Mouse (Mus musculus) neural tube, embryonic 14.5 days (tissue): ENCODE results near the gene Ttc7. TPM values are rescaled to one million over a fixed set of nuclear protein-coding genes. Genes with fewer than 3 reads are reported as not detected.
"Not testable (repeated sequence)": the region's sequence is repeated elsewhere in the genome, so short reads cannot be mapped to it uniquely, and the experiment has no call there.

ENCODE experiments used
- ATAC-seq: fragments of 200-750 bp; cut with Nextera tagmentation; 2 replicates; pipeline ENCODE4 v1.8.0; 2017; ENCODE audit warnings: low read depth, mild to moderate bottlenecking, moderate TSS enrichment, moderate library complexity
- H3K27ac ChIP-seq: fragments of 300-500 bp; sonication (generic); 2 replicates; pipeline ENCODE4 v1.5.1; 2014; ENCODE audit warnings: low read depth, mild to moderate bottlenecking, control low read depth, low read length, moderate library complexity, mixed read lengths
- H3K27me3 ChIP-seq: fragments of 300-500 bp; sonication (generic); 2 replicates; pipeline ENCODE4 v1.6.1; 2014; ENCODE audit warnings: low read length; ENCODE audit not compliant: control insufficient read depth, insufficient read depth
- H3K36me3 ChIP-seq: fragments of 300-500 bp; sonication (generic); 2 replicates; pipeline ENCODE4 v1.6.1; 2014; ENCODE audit warnings: low read length, mixed read lengths; ENCODE audit not compliant: control insufficient read depth, insufficient read depth
- H3K4me1 ChIP-seq: fragments of 300-500 bp; sonication (generic); 2 replicates; pipeline ENCODE4 v1.6.1; 2014; ENCODE audit warnings: low read length; ENCODE audit not compliant: control insufficient read depth, insufficient read depth
- H3K4me2 ChIP-seq: fragments of 300-500 bp; sonication (generic); 2 replicates; pipeline ENCODE4 v1.6.1; 2014; ENCODE audit warnings: mild to moderate bottlenecking, low read depth, low read length, control low read depth
- H3K4me3 ChIP-seq: fragments of 300-500 bp; sonication (generic); 2 replicates; pipeline ENCODE4 v1.5.1; 2014; ENCODE audit warnings: low read depth, low read length, control low read depth, mixed read lengths
- H3K9ac ChIP-seq: fragments of 300-500 bp; sonication (generic); replicated peaks from 2 replicates; pipeline ENCODE4 v1.6.1; 2014; ENCODE audit warnings: low read depth, mild to moderate bottlenecking, control low read depth, low read length, mixed read lengths
- H3K9me3 ChIP-seq: fragments of 300-500 bp; sonication (generic); 2 replicates; pipeline ENCODE4 v1.6.1; 2016; ENCODE audit warnings: low read length; ENCODE audit not compliant: control insufficient read depth
- WGBS: fragments of 180-500 bp; shearing (Covaris S2); extraction: QIAGEN DNeasy Blood & Tissue Kit; methylation state at CpG from one replicate; pipeline ENCODE4 v1.1.7; 2014; 5-methylcytosine and 5-hydroxymethylcytosine counted together
- polyA plus RNA-seq: library from polyadenylated mRNA; unstranded; fragments of >200 nt; fragmentation: Nextera tagmentation; extraction: Ambion mirVana; gene quantifications from 2 replicates; pipeline ENCODE4 v1.2.1, GENCODE M21; 2014

The Ttc7 gene
- polyA plus RNA-seq, 1 experiment from 2014 or later = 7.2 TPM

DNA sequence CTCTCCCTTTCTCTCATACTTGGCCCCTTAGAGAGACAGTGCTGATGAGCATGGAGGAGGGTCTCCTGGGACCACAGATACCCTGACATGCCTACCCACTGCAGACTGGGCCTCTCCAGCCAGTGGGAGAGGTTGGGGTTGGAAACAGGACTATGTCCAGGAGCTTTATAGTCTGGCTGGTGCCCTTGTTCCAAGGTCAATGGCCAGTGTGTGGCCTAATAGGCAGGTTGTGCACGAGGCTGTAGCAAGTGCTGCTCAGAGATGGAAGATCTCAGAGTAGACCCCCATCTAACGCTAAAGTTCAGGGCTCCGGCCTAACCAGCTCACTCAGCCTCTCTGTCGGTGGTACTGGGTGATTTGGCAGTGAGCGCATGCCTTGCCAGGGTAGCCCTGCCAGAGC is 9.1 kb downstream of the Ttc7 start:
- no peak for ATAC-seq
- Histone ChIP-seq H3K27ac (no peak overlapping the region), H3K4me1 (no peaks in the 10 kb centered on the region), H3K9ac (no peak overlapping the region), H3K36me3 (no peaks in the 10 kb centered on the region), H3K4me3 (no peak overlapping the region), H3K4me2 (no peak overlapping the region), H3K9me3 (no peaks in the 10 kb centered on the region), H3K27me3 (no peaks in the 10 kb centered on the region)
- 89% methylated on average over 5 of the region's 5 CpGs for WGBS

DNA sequence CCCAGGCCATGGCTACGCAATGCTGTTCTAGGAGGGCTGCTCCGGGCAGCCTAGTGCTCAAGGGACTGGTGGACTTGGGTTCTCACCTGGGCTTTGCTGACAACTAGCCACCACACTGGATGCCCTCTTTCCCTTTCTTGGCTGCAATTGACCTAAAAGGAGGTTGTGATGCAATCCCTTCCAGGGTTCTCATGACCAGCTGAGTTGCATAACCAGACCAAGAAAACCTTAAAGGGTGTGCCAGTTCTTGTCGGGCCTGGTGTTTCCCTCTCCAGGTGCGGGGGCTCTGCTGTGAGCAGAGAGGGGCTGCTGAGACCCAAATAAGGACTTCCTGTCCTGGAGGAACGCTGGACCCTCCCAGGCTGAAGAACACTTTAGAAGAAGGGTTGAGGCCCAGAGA is 10.4 kb downstream of the Ttc7 start:
- no peak for ATAC-seq
- Histone ChIP-seq H3K27ac (no peak overlapping the region), H3K4me1 (no peaks in the 10 kb centered on the region), H3K9ac (no peak overlapping the region), H3K36me3 (no peaks in the 10 kb centered on the region), H3K4me2 (no peak overlapping the region), H3K4me3 (no peak overlapping the region), H3K9me3 (no peaks in the 10 kb centered on the region), H3K27me3 (no peaks in the 10 kb centered on the region)
- WGBS = 89% methylated on average over 5 of the region's 5 CpGs

DNA sequence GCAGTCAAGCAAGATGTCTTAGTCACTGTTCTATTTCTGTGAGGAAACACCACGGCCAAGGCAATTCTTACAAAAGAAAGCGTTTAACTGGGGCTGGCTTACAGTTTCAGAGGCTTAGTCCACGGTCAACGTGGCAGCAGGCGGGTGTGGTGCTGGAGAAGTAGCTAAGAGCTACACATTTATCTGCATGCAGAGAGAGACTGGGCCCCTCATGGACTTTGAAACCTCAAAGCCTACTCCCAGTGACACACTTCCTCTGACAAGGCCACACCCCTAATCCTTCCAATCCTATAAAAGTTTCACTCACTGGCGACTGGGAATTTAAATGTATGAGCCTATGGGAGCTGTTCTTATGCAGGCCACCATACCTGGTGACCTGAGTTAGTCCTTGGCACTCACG is 13.1 kb downstream of the Ttc7 start:
- Histone ChIP-seq H3K9ac (no peak overlapping the region), H3K27ac (no peak overlapping the region), H3K36me3 (no peaks in the 10 kb centered on the region), H3K4me1 (no peaks in the 10 kb centered on the region), H3K27me3 (no peaks in the 10 kb centered on the region), H3K9me3 (no peaks in the 10 kb centered on the region), H3K4me2 (no peak overlapping the region), H3K4me3 (no peak overlapping the region)
- ATAC-seq = no peak
- 86% methylated on average over 7 of the region's 7 CpGs for WGBS

DNA sequence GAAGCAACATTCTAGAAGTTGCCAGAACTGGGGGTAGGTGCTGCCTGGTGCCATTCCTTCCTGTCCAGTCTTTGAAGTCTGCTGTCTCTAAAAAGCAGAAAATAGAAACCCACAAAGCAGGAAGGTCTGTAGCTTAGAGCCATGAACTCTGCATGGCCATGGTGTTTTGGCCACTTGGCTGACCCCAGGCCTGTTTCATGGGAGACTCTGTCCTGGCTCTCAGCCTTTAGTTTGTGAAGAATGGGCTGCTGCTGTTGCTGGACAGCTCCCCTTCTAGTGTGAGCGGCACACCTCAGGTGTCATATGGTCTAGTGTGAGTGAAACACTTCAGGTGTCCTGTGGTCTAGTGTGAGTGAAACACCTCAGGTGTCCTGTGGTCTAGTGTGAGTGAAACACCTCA is 14.0 kb downstream of the Ttc7 start:
- H3K4me3 ChIP-seq, ATAC-seq, H3K4me2 ChIP-seq, H3K9me3 ChIP-seq, H3K27ac ChIP-seq, H3K4me1 ChIP-seq, H3K36me3 ChIP-seq, H3K9ac ChIP-seq, H3K27me3 ChIP-seq: not testable (repeated sequence)
- WGBS = 82% methylated on average over 1 of the region's 1 CpGs

DNA sequence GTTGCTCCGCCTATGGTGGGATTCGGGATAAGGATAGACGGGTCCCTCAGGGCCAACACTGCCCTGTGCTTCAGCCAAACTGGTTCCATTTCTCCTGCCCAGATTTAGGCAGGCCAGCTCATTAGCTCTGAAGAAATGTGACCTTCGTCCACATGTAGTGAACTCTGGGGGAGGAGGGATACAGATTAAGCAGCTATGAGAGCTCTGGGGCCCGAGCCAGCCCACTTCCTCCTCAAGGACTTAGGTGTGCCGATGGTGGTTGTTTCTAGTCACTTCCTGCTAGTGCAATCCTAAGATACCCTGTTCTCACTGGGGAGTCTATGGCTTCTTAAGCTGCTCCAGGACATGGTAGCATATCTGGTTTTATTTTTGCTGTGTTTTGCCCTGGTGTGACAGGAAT is 16.3 kb downstream of the Ttc7 start:
- Histone ChIP-seq H3K4me2 (no peak overlapping the region), H3K27ac (no peak overlapping the region), H3K4me1 (no peaks in the 10 kb centered on the region), H3K9ac (no peak overlapping the region), H3K36me3 (no peaks in the 10 kb centered on the region), H3K27me3 (no peaks in the 10 kb centered on the region), H3K9me3 (no peaks in the 10 kb centered on the region), H3K4me3 (no peak overlapping the region)
- no peak for ATAC-seq
- WGBS = 90% methylated on average over 6 of the region's 6 CpGs

DNA sequence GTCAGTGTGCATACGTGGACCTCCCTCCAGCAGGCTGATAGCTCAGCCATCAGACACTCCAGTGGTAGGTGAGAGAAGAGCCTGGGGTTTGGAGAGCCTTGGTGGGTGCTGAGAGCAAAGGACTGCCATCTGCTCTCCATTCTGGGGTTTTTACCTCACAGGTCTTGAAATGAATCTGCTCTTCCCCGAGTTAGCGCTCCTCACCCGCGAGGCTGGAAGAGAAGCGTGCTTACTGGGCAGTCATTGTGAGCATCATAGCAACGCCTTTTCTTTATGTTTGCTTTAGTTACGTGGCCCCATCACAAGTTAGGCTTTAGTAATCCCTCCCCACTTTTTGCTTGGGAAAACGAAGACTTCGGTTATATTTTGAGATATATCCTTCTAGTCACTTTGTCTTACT is 17.7 kb downstream of the Ttc7 start:
- H3K27ac ChIP-seq = no peak overlapping the region
- no peak for ATAC-seq
- H3K4me1 ChIP-seq = no peaks in the 10 kb centered on the region
- no peak overlapping the region for H3K9ac ChIP-seq
- H3K36me3 ChIP-seq = no peaks in the 10 kb centered on the region
- no peak overlapping the region for H3K4me2 ChIP-seq
- no peaks in the 10 kb centered on the region for H3K27me3 ChIP-seq
- H3K4me3 ChIP-seq = no peak overlapping the region
- 83% methylated on average over 10 of the region's 10 CpGs for WGBS
- no peaks in the 10 kb centered on the region for H3K9me3 ChIP-seq

DNA sequence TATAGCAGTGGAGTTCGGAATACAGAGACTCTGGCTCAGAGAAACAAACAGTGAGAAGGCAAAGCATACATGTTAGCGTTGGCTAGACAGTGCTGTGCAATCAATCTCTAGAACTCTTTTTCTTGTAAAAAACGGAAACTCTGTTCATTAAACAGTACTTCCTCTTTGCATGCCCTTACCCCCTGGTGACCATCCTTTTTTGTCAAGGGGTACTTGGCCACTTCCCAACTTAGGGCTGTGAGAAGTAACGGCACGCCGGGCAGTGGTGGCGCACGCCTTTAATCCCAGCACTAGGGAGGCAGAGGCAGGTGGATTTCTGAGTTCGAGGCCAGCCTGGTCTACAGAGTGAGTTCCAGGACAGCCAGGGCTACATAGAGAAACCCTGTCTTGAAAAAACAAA is 18.9 kb downstream of the Ttc7 start:
- not testable (repeated sequence) for H3K4me2 ChIP-seq, H3K9me3 ChIP-seq, H3K4me1 ChIP-seq, H3K27me3 ChIP-seq, H3K27ac ChIP-seq, H3K4me3 ChIP-seq, H3K9ac ChIP-seq, ATAC-seq, H3K36me3 ChIP-seq
- 82% methylated on average over 9 of the region's 9 CpGs for WGBS

DNA sequence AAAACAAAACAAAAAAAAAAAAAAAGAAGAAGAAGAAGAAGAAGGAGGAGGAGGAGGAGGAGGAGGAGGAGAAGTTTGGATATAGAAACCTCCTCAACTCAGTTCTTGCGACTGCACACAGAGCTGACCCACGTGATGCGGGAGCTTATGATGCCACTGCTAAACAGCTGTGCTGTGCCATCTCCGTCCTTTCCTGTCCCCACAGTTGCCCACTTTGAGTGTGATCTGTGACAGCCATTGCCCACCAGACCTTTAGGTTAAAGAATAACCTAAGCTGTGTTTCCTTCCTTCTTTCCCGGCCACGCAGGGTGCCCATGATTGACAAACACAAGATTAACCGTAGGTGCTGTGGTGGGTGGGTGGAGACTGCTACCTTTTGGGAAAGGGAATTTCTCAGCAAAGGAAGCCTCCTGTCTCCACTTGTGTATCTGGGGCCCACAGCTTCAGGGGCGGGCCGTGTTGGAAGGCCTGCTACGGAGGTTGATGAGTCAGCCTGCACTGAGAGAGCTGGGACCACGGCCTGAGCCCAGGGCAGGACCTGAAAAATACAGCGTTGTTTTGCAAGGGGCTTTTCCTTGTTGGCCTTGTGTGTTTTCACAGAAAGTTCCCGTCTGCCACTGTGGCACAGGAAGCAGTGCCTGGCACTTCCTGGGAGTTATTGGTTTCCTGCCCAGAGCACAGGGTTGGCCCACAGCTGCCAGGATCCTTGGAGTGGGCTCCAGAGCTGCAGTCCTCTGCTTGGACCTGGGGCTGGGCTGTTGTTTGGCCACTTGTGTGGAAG is 19.5 kb downstream of the Ttc7 start:
- H3K4me3 ChIP-seq = no peak overlapping the region
- H3K9ac ChIP-seq = no peak overlapping the region
- no peak for ATAC-seq
- H3K4me1 ChIP-seq = no peaks in the 10 kb centered on the region
- H3K27ac ChIP-seq = no peak overlapping the region
- no peaks in the 10 kb centered on the region for H3K9me3 ChIP-seq
- WGBS = 90% methylated on average over 13 of the region's 13 CpGs
- no peaks in the 10 kb centered on the region for H3K36me3 ChIP-seq
- H3K27me3 ChIP-seq = no peaks in the 10 kb centered on the region
- no peak overlapping the region for H3K4me2 ChIP-seq

DNA sequence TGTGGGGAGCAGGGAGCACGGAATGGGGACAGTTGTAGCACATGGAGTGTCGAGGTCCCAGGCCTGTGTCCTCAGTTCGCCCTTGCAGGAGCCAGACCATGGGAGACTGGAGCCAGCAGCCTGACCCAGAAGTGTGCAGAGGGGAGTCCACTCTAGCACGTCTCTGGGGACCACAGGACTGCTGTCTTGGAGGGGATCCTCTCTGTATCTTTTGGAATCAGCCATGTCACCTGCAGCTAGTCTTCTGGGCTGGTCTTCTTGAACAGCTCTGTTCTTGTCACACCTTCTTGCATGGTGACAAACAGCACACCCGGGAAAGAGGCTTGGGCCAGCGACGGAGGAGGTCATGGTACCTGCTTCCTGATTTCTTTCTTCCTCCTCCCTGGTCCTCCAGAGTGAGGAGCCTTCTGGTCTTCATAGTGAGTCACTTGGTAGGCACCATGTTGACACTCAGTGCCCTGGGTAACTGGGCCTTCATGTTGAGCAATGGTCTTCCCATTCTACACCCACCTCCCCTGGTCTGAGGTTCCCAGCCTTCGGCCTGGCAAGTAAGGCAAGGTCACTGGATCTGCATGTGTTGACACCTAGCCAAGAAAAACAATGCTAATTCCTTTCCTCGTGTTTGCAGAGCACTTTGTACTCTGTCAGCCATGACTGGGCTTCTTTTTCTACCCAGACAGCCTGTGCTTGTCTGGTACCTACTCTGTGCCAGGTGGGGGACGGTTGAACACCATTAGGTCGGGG is 21.6 kb downstream of the Ttc7 start:
- 83% methylated on average over 11 of the region's 11 CpGs for WGBS
- no peak for ATAC-seq

More for the DNA sequence above, 21.6 kb downstream of the Ttc7 start:
- Histone ChIP-seq H3K4me3 (no peak overlapping the region), H3K9ac (no peak overlapping the region), H3K4me1 (no peaks in the 10 kb centered on the region), H3K36me3 (no peaks in the 10 kb centered on the region), H3K9me3 (no peaks in the 10 kb centered on the region), H3K4me2 (no peak overlapping the region), H3K27ac (no peak overlapping the region), H3K27me3 (no peaks in the 10 kb centered on the region)
